Mouse (Mus musculus) ES-E14 (cell line): ENCODE measurements around the gene Cnot10.

Source experiments
- CHD2 ChIP-seq: IDR thresholded peaks from 2 replicates; pipeline ENCODE4 v1.6.1; 2014; ENCODE audit warnings: mild to moderate bottlenecking, low read depth, low read length, inconsistent platforms
- HCFC1 ChIP-seq: IDR thresholded peaks from 2 replicates; pipeline ENCODE4 v1.6.1; 2012; ENCODE audit warnings: low read length, inconsistent platforms, borderline replicate concordance; ENCODE audit not compliant: insufficient read depth
- MAFK ChIP-seq: IDR thresholded peaks from 2 replicates; pipeline ENCODE4 v1.6.1; 2014; ENCODE audit warnings: mild to moderate bottlenecking, low read depth, low read length, inconsistent platforms; ENCODE audit not compliant: insufficient read depth
- ZC3H11A ChIP-seq: IDR thresholded peaks from 2 replicates; pipeline ENCODE4 v1.6.1; 2012; ENCODE audit warnings: low read depth, mild to moderate bottlenecking, inconsistent platforms, low read length, borderline replicate concordance
- ZNF384 ChIP-seq: IDR thresholded peaks from 2 replicates; pipeline ENCODE4 v1.6.1; 2012; ENCODE audit warnings: low read depth, low read length, inconsistent platforms

- TF ChIP-seq ZC3H11A: no peak
- TF ChIP-seq HCFC1: 0 out of 2 replicates have a peak, but pooled peaks have one; percentile 26
- TF ChIP-seq CHD2: no peak
- no peak for TF ChIP-seq ZNF384
- no peak for TF ChIP-seq MAFK
These were observed 82.9 kb downstream of the Cnot10 start for GRCm38 (mm10) chr9:114557086-114557485.
